Mouse (Mus musculus) neural tube, embryonic 14.5 days (tissue): ENCODE measurements at regions not wholly inside any gene's neighbourhood (a gene's known extent, or its start where the extent isn't known, plus 50 kb on each side); places are given as distances from the start of the nearest gene placed in this dataset.

Source experiments
- ATAC-seq: fragments of 200-750 bp; cut with Nextera tagmentation; 2 replicates; pipeline ENCODE4 v1.8.0; 2017; ENCODE audit warnings: low read depth, mild to moderate bottlenecking, moderate TSS enrichment, moderate library complexity
- H3K27ac ChIP-seq: fragments of 300-500 bp; sonication (generic); 2 replicates; pipeline ENCODE4 v1.5.1; 2014; ENCODE audit warnings: low read depth, mild to moderate bottlenecking, control low read depth, low read length, moderate library complexity, mixed read lengths
- H3K27me3 ChIP-seq: fragments of 300-500 bp; sonication (generic); 2 replicates; pipeline ENCODE4 v1.6.1; 2014; ENCODE audit warnings: low read length; ENCODE audit not compliant: control insufficient read depth, insufficient read depth
- H3K36me3 ChIP-seq: fragments of 300-500 bp; sonication (generic); 2 replicates; pipeline ENCODE4 v1.6.1; 2014; ENCODE audit warnings: low read length, mixed read lengths; ENCODE audit not compliant: control insufficient read depth, insufficient read depth
- H3K4me1 ChIP-seq: fragments of 300-500 bp; sonication (generic); 2 replicates; pipeline ENCODE4 v1.6.1; 2014; ENCODE audit warnings: low read length; ENCODE audit not compliant: control insufficient read depth, insufficient read depth
- H3K4me2 ChIP-seq: fragments of 300-500 bp; sonication (generic); 2 replicates; pipeline ENCODE4 v1.6.1; 2014; ENCODE audit warnings: mild to moderate bottlenecking, low read depth, low read length, control low read depth
- H3K4me3 ChIP-seq: fragments of 300-500 bp; sonication (generic); 2 replicates; pipeline ENCODE4 v1.5.1; 2014; ENCODE audit warnings: low read depth, low read length, control low read depth, mixed read lengths
- H3K9ac ChIP-seq: fragments of 300-500 bp; sonication (generic); replicated peaks from 2 replicates; pipeline ENCODE4 v1.6.1; 2014; ENCODE audit warnings: low read depth, mild to moderate bottlenecking, control low read depth, low read length, mixed read lengths
- H3K9me3 ChIP-seq: fragments of 300-500 bp; sonication (generic); 2 replicates; pipeline ENCODE4 v1.6.1; 2016; ENCODE audit warnings: low read length; ENCODE audit not compliant: control insufficient read depth
- WGBS: fragments of 180-500 bp; shearing (Covaris S2); extraction: QIAGEN DNeasy Blood & Tissue Kit; methylation state at CpG from one replicate; pipeline ENCODE4 v1.1.7; 2014; 5-methylcytosine and 5-hydroxymethylcytosine counted together

- H3K4me2 ChIP-seq = no peak overlapping the region
- no peak overlapping the region for H3K4me3 ChIP-seq
- no peaks in the 10 kb centered on the region for H3K36me3 ChIP-seq
- H3K9ac ChIP-seq = no peak overlapping the region
- H3K27ac ChIP-seq = no peak overlapping the region
- no peak for ATAC-seq
- H3K27me3 ChIP-seq = no peaks in the 10 kb centered on the region
- H3K9me3 ChIP-seq = no peaks in the 10 kb centered on the region
- H3K4me1 ChIP-seq = no peaks in the 10 kb centered on the region
- WGBS = 55% methylated on average over 1 of the region's 1 CpGs
These were observed 151.5 kb upstream of the Negr1 start for GRCm38 (mm10) chr3:156410126-156410525.

DNA sequence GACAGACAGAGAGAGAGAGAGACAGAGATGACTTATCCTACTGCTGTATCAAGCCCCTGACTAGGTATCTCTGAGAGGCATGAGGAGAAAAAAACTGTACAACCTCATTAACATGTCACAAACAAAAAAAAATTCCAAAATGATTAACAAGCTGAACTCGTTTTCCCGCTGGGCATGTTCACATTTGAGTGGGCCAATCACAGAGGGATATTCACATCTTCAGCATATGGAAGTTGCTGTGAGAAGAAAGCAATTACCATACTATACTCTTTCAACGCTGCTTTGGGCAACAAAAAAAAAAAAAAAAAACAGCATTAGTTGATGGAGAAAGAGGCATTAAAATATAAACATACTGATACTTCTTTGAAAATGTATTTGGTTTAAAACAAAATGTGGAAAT, 148.8 kb upstream of the Negr1 start:
- Histone ChIP-seq H3K27ac (no peak overlapping the region), H3K36me3 (no peaks in the 10 kb centered on the region), H3K4me3 (no peak overlapping the region), H3K27me3 (no peaks in the 10 kb centered on the region), H3K9me3 (no peaks in the 10 kb centered on the region), H3K4me1 (no peaks in the 10 kb centered on the region), H3K4me2 (no peak overlapping the region), H3K9ac (no peak overlapping the region)
- 76% methylated on average over 3 of the region's 3 CpGs for WGBS
- ATAC-seq = no peak

DNA sequence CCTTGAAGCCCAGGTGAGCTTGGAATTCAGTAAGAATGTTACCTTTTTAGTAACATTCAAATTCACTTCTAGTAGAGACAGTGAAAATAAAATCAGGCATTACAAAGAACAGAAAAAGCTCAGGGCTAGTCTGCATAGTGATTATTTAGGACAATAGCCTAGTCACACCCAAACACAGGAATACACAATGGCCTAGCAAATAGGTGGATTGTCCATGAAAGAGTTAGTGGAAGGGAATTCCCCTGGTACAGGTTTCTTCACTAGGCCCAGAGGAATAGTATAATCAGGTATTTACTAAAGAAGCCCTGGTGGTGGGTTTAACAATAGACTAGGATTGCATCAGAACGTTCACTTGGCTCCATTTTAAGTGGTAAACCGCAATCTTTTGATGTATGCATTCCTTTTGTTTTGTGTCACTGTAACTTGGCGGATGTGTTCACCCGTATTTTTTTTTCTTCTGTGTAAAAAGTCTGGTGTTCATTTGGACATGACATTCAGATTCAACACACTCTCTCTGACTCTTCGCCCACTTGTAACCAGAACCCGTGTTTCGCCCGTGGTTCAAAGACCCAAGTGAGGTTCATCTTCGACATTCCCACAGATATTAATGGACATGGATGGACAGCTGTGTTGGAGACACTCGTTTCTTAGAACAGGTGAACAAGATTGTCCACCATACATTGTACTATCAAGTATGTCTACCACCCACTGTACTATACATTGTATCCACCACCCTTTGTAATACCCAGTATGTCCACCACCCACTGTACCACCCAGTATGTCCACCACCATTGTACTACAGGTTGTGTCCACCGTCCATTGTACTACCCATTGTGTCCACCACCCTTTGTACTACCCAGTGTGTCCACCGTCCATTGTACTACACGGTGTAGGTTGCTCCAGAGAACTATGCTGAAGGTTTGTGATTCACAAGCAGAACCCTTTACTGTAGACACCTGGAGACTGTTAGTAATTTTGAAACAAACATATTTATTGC, 146.9 kb upstream of the Negr1 start:
- H3K4me2 ChIP-seq = no peak overlapping the region
- no peaks in the 10 kb centered on the region for H3K27me3 ChIP-seq
- no peaks in the 10 kb centered on the region for H3K4me1 ChIP-seq
- H3K36me3 ChIP-seq = no peaks in the 10 kb centered on the region
- no peak overlapping the region for H3K27ac ChIP-seq
- ATAC-seq = no peak
- H3K9ac ChIP-seq = no peak overlapping the region
- no peak overlapping the region for H3K4me3 ChIP-seq
- WGBS = 92% methylated on average over 13 of the region's 13 CpGs
- no peaks in the 10 kb centered on the region for H3K9me3 ChIP-seq

DNA sequence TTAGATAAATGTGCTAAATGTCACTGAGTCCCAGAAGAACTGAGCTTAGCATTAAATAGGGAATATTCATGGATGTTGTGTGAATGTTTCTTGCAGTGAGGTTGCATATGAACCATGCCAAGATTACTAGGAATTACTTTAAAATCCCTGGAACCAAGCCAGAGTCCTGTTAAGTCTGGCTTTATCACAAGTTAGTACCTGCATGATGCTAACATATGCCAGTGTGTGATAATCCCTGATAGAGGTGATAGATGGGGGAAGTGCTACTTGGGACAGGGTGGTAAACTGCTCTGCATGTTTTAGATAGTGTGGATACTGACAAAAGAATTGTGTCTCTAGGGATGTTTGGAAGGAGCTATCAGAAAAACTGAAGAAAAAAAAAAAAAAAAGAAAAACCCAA, 143.5 kb upstream of the Negr1 start:
- Histone ChIP-seq H3K4me3 (no peak overlapping the region), H3K9ac (no peak overlapping the region), H3K27me3 (no peaks in the 10 kb centered on the region), H3K27ac (no peak overlapping the region), H3K9me3 (no peaks in the 10 kb centered on the region), H3K4me1 (no peaks in the 10 kb centered on the region), H3K4me2 (no peak overlapping the region), H3K36me3 (no peaks in the 10 kb centered on the region)
- ATAC-seq = no peak

DNA sequence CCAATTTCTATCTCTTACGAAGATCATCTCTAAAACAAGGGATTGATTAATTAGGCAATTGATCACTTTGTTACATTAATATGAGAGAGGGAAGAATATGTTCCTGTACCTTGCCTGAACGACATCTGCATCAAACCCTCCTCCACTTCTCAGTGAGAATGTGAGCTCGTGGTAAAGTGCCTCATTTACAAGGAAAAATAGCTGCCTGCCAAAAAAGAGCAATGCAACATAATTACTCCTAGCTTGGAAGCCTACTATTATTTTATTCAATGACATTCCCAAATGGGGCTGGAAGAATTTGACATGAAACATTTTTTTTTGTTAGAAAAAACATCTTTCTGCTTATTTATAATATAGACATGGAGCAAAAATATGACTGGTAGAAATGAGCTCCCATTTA, 138.5 kb upstream of the Negr1 start:
- Histone ChIP-seq H3K4me1 (no peaks in the 10 kb centered on the region), H3K27me3 (no peaks in the 10 kb centered on the region), H3K9me3 (no peaks in the 10 kb centered on the region), H3K27ac (no peak overlapping the region), H3K9ac (no peak overlapping the region), H3K36me3 (no peaks in the 10 kb centered on the region), H3K4me3 (no peak overlapping the region), H3K4me2 (no peak overlapping the region)
- WGBS = 63% methylated on average over 3 of the region's 3 CpGs
- ATAC-seq = no peak

- no peak overlapping the region for H3K4me2 ChIP-seq
- H3K4me3 ChIP-seq = no peak overlapping the region
- no peaks in the 10 kb centered on the region for H3K27me3 ChIP-seq
- no peaks in the 10 kb centered on the region for H3K4me1 ChIP-seq
- no peak overlapping the region for H3K9ac ChIP-seq
- ATAC-seq = no peak
- 61% methylated on average over 4 of the region's 4 CpGs for WGBS
- no peaks in the 10 kb centered on the region for H3K9me3 ChIP-seq
- H3K27ac ChIP-seq = no peak overlapping the region
- H3K36me3 ChIP-seq = no peaks in the 10 kb centered on the region
These were observed 106.6 kb upstream of the Negr1 start for GRCm38 (mm10) chr3:156455042-156455441.

- Histone ChIP-seq H3K27ac (no peak overlapping the region), H3K36me3 (no peaks in the 10 kb centered on the region), H3K27me3 (no peaks in the 10 kb centered on the region), H3K4me3 (no peak overlapping the region), H3K4me2 (no peak overlapping the region), H3K9me3 (no peaks in the 10 kb centered on the region), H3K9ac (no peak overlapping the region), H3K4me1 (no peaks in the 10 kb centered on the region)
- no peak for ATAC-seq
- WGBS = 75% methylated on average over 2 of the region's 2 CpGs
These were observed 98.3 kb upstream of the Negr1 start for GRCm38 (mm10) chr3:156463299-156463698.

DNA sequence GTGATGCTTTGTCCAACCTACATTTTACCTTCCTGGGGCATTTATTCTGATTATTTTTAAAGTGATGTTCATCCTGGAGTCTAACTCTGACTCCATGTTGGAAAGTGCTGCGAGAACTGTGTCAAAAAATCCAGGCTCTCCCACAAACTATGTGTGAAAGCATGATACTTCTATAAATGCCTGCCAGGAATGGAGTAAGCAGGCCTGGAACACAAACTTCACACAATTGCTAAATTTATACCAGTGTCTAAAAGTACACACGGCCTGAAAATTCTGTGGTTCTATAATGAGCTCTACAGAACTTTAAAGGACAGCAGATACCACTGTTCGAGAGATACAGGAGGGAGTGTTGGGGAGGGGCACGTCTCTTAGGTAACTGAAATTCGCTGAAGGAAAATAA, 96.0 kb upstream of the Negr1 start:
- 86% methylated on average over 5 of the region's 5 CpGs for WGBS
- ATAC-seq = no peak
- Histone ChIP-seq H3K27ac (no peak overlapping the region), H3K4me1 (no peaks in the 10 kb centered on the region), H3K36me3 (no peaks in the 10 kb centered on the region), H3K4me2 (no peak overlapping the region), H3K9me3 (no peaks in the 10 kb centered on the region), H3K9ac (no peak overlapping the region), H3K4me3 (no peak overlapping the region), H3K27me3 (no peaks in the 10 kb centered on the region)

DNA sequence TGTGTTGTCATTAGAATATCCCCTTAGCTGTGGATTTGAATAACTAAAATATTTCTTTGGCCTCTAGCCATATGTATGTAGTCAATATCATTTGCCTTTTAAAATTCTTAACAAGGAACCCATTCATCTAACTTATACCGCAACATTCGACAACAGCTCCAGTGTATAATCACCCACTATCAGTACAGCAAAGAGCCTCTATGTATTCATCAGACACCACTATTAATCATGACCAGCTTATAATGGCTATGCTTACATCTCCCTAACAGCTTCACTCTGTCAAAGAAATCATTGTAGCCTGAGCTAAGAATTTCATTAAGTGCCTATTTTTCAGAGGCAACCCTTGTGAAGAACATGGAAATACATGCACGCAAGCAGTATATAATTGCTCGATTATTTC, 88.9 kb upstream of the Negr1 start:
- peak; percentile 38; the same call in 1 of the 2 replicates for ATAC-seq
- Histone ChIP-seq H3K9ac (no peak overlapping the region), H3K4me1 (no peaks in the 10 kb centered on the region), H3K27ac (no peak overlapping the region), H3K9me3 (no peaks in the 10 kb centered on the region), H3K36me3 (no peaks in the 10 kb centered on the region), H3K4me2 (no peak overlapping the region), H3K4me3 (no peak overlapping the region), H3K27me3 (no peaks in the 10 kb centered on the region)
- 80% methylated on average over 4 of the region's 4 CpGs for WGBS
